Mouse (Mus musculus) gastrocnemius, postnatal 14 days (tissue): Measurements from ENCODE around the gene Mybph. TPM values are rescaled to one million over a fixed set of nuclear protein-coding genes. Genes with fewer than 3 reads are reported as not detected.

Experiments
- DNase-seq: peaks from one replicate; pipeline ENCODE4 v3.0.0; 2021; ENCODE audit warnings: mixed read lengths
- intact Hi-C: fragments of 180-260 bp; cut with DNase I; formaldehyde crosslinking; loops from one replicate; pipeline ENCODE4 v1.15.1; 2025; ENCODE audit warnings: low total_unique reads
- total RNA-seq, 2 experiments: library from RNA; stranded (reverse); gene quantifications; 2 replicates each; pipeline ENCODE4 v1.2.3; 2021

The Mybph gene
- total RNA-seq, 2 experiments from 2014 or later, result 716 to 830 TPM

DNA sequence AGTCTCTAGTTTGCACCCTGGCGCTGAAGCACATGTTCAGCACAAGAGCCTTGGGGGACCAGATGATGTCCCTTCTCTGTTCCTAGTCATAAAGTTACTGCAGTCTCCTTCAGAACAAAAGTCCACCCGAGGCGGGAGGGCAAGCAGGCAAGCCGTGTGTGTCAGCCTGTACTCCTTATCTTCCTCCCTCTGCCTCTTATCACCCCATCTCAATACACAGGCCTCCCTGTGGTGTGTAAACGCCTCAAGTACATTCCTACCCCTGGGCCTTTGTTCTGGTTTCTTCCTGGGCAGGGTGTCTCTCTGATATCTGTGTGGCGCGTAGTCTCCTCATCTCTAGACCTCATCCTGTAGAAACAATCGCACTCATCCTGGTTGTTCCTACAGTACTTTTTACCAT lies 33.5 kb downstream of the Mybph start:
- DNase-seq, result no peak

GRCm38 (mm10) chr1:134229806-134230575 lies 36.7 kb downstream of the Mybph start:
- intact Hi-C loops, result no loop called here
- no peak for DNase-seq

More for the DNA sequence above, 33.5 kb downstream of the Mybph start:
- intact Hi-C loops, result no loop called here

GRCm38 (mm10) chr1:134230638-134231228 lies 37.5 kb downstream of the Mybph start:
- no peak for DNase-seq
- intact Hi-C loops, result no loop called here

- intact Hi-C loops, result no loop called here
- DNase-seq, result no peak
Measured at GRCm38 (mm10) chr1:134231270-134231669, 38.0 kb downstream of the Mybph start.

GRCm38 (mm10) chr1:134231681-134232080 lies 38.4 kb downstream of the Mybph start:
- intact Hi-C loops, result no loop called here
- DNase-seq, result no peak

DNA sequence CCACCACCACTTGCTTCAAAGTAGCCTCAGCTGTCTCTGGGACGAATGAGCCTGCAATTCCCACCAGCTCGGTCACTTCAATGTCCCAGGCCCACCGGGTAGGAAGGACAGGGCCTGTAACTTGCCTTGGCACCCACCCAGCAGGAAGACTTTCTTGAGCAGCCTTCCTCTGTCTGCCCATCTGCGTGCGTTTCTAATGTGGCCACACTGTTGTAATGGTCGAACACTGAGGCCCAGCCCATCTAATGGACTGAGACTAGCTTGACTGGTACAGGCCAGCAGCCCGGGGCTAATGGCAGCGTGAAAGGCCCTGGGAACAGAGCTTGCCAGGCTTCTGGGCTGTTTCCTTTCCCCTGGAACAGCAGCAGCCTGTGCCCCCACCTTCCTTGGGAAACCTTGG lies 39.1 kb downstream of the Mybph start:
- intact Hi-C loops, result no loop called here
- DNase-seq, result no peak

- peak; percentile 39 for DNase-seq
- intact Hi-C loops, result no loop called here
Measured at GRCm38 (mm10) chr1:134232778-134233531, 39.7 kb downstream of the Mybph start.

DNA sequence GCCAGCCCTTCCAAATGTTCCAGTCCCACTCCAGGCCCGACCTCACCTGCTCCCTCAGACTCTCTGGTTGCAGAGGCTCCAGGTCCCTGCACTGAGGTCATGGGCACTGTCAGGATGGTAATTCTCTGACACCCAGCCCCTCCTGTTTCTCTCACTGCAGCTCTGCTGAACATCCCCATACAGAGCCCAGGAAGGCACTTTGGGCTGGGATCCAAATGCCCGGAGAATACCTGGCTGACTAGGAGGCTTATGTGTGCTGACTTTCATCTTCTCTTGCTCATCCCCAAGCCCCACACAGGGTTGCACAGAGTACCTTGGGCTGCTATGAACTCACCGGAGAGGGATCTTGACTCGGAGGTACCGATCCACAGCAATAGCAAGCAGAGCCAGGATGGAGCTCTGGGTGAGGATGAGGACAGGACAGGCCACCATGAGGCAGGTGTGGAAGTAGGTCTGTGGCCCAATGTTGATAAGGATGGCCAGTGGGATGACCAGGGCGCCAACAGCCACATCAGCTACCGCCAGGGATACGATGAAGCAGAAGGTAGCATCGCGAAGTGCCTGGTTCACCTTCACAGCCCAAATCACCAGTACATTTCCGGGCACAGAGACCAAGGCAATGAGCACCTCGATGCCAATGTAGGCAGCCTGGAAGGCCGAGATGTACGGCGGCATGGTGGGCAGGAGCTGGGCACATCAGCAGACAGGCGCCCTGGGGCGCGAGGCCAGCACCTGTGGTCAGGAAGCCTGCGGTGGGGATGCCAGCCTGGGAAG lies 40.6 kb downstream of the Mybph start:
- intact Hi-C loops, result no loop called here
- DNase-seq, result no peak

DNA sequence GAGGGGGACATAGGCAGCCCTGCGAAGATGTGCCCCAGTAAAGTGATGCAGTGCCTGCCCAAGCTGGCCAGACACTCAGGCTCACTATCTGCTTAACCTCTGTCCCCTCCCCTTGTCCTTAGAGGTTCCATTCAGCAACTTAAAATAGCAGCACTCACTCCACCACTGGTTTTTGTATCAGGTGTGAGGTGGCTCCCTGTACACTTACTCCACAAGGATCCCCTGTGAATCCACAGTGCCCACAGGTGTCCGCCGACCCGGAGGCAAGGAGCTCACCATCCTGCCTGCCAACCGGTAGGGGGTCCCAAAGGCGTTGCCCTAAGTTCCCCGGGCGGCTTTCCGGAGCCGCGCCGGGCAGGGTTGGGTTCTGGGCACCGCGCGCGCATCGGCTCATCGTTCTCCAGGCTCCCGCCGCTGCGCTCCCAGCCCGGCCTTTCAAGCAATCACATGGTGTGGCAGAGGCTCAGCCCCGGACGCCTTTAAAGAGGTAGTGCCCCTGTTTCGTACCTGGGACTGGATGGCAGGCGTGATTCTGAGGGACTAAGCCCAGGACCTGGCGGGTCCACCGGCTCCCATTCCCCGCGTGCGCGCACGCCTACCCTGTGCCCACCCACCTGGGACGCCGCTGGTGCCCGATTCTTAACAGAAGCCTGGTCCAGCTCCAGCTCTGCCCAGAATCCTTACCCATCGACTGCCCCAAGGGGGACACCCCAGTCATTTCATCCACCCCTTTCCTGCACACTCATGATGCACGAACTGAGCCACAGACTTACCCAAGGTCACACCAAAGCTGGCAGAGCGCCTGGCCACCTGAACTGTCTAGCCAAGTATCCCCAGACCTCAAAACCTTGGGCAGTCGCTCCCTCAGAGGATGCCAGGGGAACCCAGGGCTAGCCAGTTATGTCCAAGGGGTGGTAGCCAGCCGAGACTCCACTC lies 41.5 kb downstream of the Mybph start:
- intact Hi-C loops, result loop anchor here (5.0 kb wide), 1 partner anchor 32 kb away; no protein-coding TSS in a partner anchor
- peak; percentile 56 for DNase-seq

DNA sequence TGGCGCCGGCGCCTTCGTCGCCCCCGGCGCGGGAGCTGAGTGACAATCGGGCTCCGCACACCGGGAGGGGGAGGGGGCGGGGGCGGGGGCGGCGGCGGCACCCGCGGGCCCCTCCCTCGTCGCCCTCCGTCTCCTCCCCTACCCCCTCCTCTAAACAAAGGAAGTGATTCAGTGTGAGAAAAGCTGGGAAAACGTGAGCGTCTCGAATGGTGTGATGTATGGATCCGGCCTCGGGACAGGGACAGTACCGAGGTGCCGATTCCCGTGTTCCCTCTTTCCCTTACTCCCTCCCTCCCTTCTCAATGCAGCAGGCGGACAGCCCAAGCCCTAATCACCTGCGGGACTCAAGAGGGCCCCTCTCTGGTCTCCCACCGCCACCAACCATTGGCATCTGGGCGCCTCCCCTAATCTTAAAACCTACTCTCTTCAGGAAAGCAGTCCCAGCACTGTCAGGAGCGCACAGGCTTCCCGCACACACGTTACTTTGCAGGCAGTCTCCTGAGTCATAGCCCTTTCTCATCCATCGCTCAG lies 42.2 kb downstream of the Mybph start, which contains the start of gene Adora1:
Gene Adora1, minus strand, starts transcription at position 41 of the 531 bp plus-strand sequence.
- intact Hi-C loops, result loop anchor here (5.0 kb wide), 1 partner anchor 33 kb away; no protein-coding TSS in a partner anchor
- no peak for DNase-seq

GRCm38 (mm10) chr1:134236142-134236541 lies 42.9 kb downstream of the Mybph start:
- DNase-seq, result no peak
- intact Hi-C loops, result loop anchor here (5.0 kb wide), 1 partner anchor 34 kb away; no protein-coding TSS in a partner anchor

GRCm38 (mm10) chr1:134237438-134237837 lies 44.2 kb downstream of the Mybph start:
- DNase-seq, result no peak
- intact Hi-C loops, result loop anchor here (5.0 kb wide), 1 partner anchor 35 kb away; no protein-coding TSS in a partner anchor

- intact Hi-C loops, result loop anchor here (5.0 kb wide), 2 partner anchors 82 to 88 kb away; no protein-coding TSS in a partner anchor
Measured at GRCm38 (mm10) chr1:134240701-134241100, 47.5 kb downstream of the Mybph start.

GRCm38 (mm10) chr1:134241298-134241697 lies 48.0 kb downstream of the Mybph start:
- DNase-seq, result no peak
- intact Hi-C loops, result loop anchor here (5.0 kb wide), 2 partner anchors 81 to 89 kb away; no protein-coding TSS in a partner anchor

More at GRCm38 (mm10) chr1:134240701-134241100, 47.5 kb downstream of the Mybph start:
- no peak for DNase-seq

GRCm38 (mm10) chr1:134242286-134242685 lies 49.0 kb downstream of the Mybph start:
- DNase-seq, result no peak
- intact Hi-C loops, result loop anchor here (5.0 kb wide), 2 partner anchors 80 to 90 kb away; no protein-coding TSS in a partner anchor

- intact Hi-C loops, result loop anchor here (5.0 kb wide), 2 partner anchors 79 to 91 kb away; no protein-coding TSS in a partner anchor
- no peak for DNase-seq
Measured at GRCm38 (mm10) chr1:134243505-134243904, 50.3 kb downstream of the Mybph start.
